Mouse (Mus musculus) liver, embryonic 16.5 days (tissue): ENCODE measurements at regions not wholly inside any gene's neighbourhood (a gene's known extent, or its start where the extent isn't known, plus 50 kb on each side); places are given as distances from the start of the nearest gene placed in this dataset.

Experiments
- ATAC-seq: fragments of 200-750 bp; cut with Nextera tagmentation; 2 replicates; pipeline ENCODE4 v1.8.0; 2017; ENCODE audit warnings: low read depth, mild to moderate bottlenecking, moderate number of reproducible peaks, moderate library complexity
- H3K27ac ChIP-seq: fragments of 300-500 bp; sonication (generic); 2 replicates; pipeline ENCODE4 v1.5.1; 2014; ENCODE audit warnings: mild to moderate bottlenecking, low read length
- H3K27me3 ChIP-seq: fragments of 300-500 bp; sonication (generic); 2 replicates; pipeline ENCODE4 v1.6.1; 2014; ENCODE audit warnings: low read depth, low read length, mixed read lengths; ENCODE audit not compliant: control insufficient read depth, insufficient read depth
- H3K36me3 ChIP-seq: fragments of 300-500 bp; sonication (generic); 2 replicates; pipeline ENCODE4 v1.6.1; 2014; ENCODE audit warnings: mild to moderate bottlenecking; ENCODE audit not compliant: control insufficient read depth, insufficient read depth
- H3K4me1 ChIP-seq: fragments of 300-500 bp; sonication (generic); 2 replicates; pipeline ENCODE4 v1.6.1; 2014; ENCODE audit warnings: low read depth, low read length, mixed read lengths; ENCODE audit not compliant: control insufficient read depth
- H3K4me2 ChIP-seq: fragments of 300-500 bp; sonication (generic); 2 replicates; pipeline ENCODE4 v1.6.1; 2014; ENCODE audit warnings: low read depth, low read length, mixed read lengths
- H3K4me3 ChIP-seq: fragments of 300-500 bp; sonication (generic); 2 replicates; pipeline ENCODE4 v1.5.1; 2014; ENCODE audit warnings: low read depth, mild to moderate bottlenecking, low read length
- H3K9ac ChIP-seq: fragments of 300-500 bp; sonication (generic); 2 replicates; pipeline ENCODE4 v1.6.1; 2014; ENCODE audit warnings: low read depth, low read length
- H3K9me3 ChIP-seq: fragments of 300-500 bp; sonication (generic); replicated peaks from 2 replicates; pipeline ENCODE4 v1.6.1; 2016; ENCODE audit warnings: low read length; ENCODE audit not compliant: control insufficient read depth
- WGBS: fragments of 180-500 bp; shearing (Covaris S2); extraction: QIAGEN DNeasy Blood & Tissue Kit; methylation state at CpG from one replicate; pipeline ENCODE4 v1.1.7; 2014; ENCODE audit not compliant: insufficient replicate concordance; 5-methylcytosine and 5-hydroxymethylcytosine counted together

DNA sequence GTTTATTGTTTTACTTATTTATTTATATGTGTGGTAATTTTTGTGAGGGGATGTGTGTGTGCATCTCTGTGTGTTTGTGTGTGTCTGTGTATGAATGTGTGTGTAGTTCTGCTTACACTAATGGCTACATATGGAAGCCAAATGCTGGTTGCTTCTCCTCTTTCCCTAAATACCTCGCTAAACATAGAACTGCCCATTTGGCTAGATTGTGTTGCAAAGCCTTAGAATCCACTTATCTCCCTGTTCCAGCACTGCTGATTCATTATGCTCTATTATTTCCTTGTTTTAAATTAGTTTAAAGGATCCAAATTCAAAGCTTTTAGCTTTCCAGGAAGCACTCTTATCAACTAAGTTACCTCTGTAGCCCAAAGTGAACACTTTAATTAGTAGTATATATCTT lies 1148.5 kb upstream of the Cited2 start:
- no peak overlapping the region for H3K4me3 ChIP-seq
- 48% methylated on average over 1 of the region's 1 CpGs for WGBS

DNA sequence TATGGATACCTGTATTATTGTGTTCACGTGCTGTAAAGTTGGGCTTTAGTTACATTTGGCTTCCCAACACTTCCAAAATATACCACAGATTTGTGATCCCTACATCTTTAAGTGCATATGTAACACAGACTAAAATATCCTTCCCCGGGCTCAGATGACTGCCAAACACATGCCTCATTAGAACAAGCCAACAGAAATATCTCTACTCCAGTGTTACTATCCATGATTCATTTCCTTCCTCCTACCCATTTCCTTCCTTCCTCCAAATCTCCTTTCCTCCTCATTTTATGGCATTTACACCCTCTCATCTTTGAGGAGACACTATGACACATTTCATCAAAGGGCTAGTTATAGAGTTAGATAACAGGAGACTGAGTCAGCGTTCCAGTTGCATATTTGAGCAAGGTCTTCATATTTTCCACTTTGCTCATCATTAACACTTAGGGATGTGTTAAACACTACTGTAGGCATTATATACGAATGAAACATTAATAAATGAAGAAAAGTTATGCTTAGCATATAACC lies 1144.4 kb upstream of the Cited2 start:
- Histone ChIP-seq H3K27ac (no peak overlapping the region), H3K9ac (no peak overlapping the region), H3K4me1 (no peaks in the 10 kb centered on the region), H3K9me3 (no peaks in the 10 kb centered on the region), H3K4me3 (no peak overlapping the region), H3K27me3 (no peaks in the 10 kb centered on the region), H3K4me2 (no peak overlapping the region), H3K36me3 (no peaks in the 10 kb centered on the region)
- ATAC-seq, result no peak
- WGBS, result 59% methylated on average over 4 of the region's 4 CpGs

More for the DNA sequence above, 1148.5 kb upstream of the Cited2 start:
- no peaks in the 10 kb centered on the region for H3K4me1 ChIP-seq
- no peak overlapping the region for H3K27ac ChIP-seq
- ATAC-seq, result no peak
- H3K9ac ChIP-seq, result no peak overlapping the region
- no peaks in the 10 kb centered on the region for H3K27me3 ChIP-seq
- H3K36me3 ChIP-seq, result no peaks in the 10 kb centered on the region
- H3K4me2 ChIP-seq, result no peak overlapping the region
- H3K9me3 ChIP-seq, result no peaks in the 10 kb centered on the region

DNA sequence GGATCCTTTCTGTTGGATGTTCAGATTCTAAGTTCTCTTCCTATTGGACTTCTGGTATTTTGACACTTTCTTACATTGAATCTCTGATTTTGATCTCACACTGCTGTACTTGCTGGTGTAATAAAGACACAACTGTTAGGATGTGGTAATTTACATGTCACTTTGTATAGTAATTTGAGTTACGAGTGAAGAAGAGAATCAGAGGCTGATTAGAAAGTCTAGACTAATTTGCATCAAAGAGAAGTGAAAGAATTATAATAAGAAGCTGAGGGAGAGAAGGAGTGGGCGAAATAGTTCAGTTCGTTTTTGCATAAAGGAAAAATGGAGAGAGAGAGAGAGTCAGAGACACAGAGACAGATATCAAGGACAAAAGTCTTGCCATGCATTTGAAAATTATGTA lies 1142.8 kb upstream of the Cited2 start:
- H3K9me3 ChIP-seq, result no peaks in the 10 kb centered on the region
- H3K9ac ChIP-seq, result no peak overlapping the region
- H3K4me2 ChIP-seq, result no peak overlapping the region
- H3K36me3 ChIP-seq, result no peaks in the 10 kb centered on the region
- 59% methylated on average over 3 of the region's 3 CpGs for WGBS
- no peaks in the 10 kb centered on the region for H3K27me3 ChIP-seq
- H3K27ac ChIP-seq, result no peak overlapping the region
- ATAC-seq, result no peak
- no peak overlapping the region for H3K4me3 ChIP-seq
- no peaks in the 10 kb centered on the region for H3K4me1 ChIP-seq

DNA sequence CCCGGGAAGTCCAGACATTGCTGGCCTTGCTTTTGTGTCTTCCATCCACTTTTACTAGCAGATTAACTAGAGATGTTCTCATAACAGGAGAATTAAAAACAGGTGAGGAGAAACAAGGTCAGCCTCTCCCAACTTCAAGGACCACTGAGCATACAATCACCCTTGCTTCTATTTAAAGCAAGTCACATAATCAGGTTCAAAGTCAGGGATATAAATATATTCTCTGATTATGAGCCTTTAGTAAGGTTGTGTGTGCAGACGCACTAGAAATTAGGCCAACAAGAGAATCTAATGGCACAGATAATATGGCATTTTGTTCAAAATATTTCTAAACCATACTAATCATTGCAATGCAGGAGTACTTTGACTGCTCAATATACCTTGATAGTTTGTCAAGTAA lies 1134.2 kb upstream of the Cited2 start:
- no peaks in the 10 kb centered on the region for H3K9me3 ChIP-seq
- WGBS, result 74% methylated on average over 2 of the region's 2 CpGs
- no peak for ATAC-seq

DNA sequence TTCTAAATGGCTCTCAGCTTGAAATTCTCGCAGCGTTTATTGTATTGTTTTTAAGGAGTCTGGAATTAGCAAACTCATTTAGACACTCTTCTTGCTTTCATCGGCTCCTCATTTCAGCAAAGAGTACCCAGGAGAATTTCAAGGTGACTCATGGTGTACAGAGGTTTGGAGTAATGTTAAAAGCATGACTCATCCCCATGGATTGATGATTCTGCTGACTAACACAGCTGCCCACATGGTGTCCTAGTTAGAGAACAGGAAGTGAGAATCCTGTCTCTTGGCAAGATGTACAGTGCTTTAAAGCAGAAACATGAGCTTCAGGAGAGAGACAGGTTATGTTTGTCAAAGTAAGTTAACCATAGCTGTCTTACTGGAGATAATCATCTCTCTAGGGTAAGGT lies 1133.6 kb upstream of the Cited2 start:
- Histone ChIP-seq H3K27me3 (no peaks in the 10 kb centered on the region), H3K27ac (no peak overlapping the region), H3K36me3 (no peaks in the 10 kb centered on the region), H3K4me1 (no peaks in the 10 kb centered on the region), H3K9me3 (no peaks in the 10 kb centered on the region), H3K4me2 (no peak overlapping the region), H3K9ac (no peak overlapping the region), H3K4me3 (no peak overlapping the region)
- no peak for ATAC-seq
- WGBS, result 61% methylated on average over 3 of the region's 3 CpGs

More for the DNA sequence above, 1134.2 kb upstream of the Cited2 start:
- Histone ChIP-seq H3K4me1 (no peaks in the 10 kb centered on the region), H3K4me2 (no peak overlapping the region), H3K9ac (no peak overlapping the region), H3K27me3 (no peaks in the 10 kb centered on the region), H3K27ac (no peak overlapping the region), H3K4me3 (no peak overlapping the region), H3K36me3 (no peaks in the 10 kb centered on the region)

DNA sequence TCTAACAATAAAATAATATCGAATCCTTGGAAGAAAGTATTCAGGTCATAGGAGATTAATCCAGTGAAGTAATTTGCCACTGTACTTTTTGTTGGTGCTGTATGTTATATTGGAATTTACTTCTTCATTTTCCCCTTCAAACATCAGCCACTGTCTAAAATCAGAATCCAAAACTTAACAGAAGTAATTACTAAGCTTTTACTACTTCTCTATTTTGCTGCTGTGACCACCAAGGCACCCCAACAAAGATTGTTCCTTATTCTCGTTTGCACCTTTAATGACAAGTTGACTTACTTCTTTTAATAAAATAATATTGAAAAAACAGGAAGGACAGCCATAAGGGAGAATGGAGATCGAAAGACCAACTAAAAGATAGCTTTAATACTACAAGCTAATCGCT lies 1130.1 kb upstream of the Cited2 start:
- no peaks in the 10 kb centered on the region for H3K36me3 ChIP-seq
- H3K9me3 ChIP-seq, result no peaks in the 10 kb centered on the region
- no peak overlapping the region for H3K27ac ChIP-seq
- no peaks in the 10 kb centered on the region for H3K27me3 ChIP-seq
- no peak overlapping the region for H3K4me2 ChIP-seq
- no peak overlapping the region for H3K9ac ChIP-seq
- no peak overlapping the region for H3K4me3 ChIP-seq
- 60% methylated on average over 4 of the region's 4 CpGs for WGBS
- ATAC-seq, result no peak
- no peaks in the 10 kb centered on the region for H3K4me1 ChIP-seq

DNA sequence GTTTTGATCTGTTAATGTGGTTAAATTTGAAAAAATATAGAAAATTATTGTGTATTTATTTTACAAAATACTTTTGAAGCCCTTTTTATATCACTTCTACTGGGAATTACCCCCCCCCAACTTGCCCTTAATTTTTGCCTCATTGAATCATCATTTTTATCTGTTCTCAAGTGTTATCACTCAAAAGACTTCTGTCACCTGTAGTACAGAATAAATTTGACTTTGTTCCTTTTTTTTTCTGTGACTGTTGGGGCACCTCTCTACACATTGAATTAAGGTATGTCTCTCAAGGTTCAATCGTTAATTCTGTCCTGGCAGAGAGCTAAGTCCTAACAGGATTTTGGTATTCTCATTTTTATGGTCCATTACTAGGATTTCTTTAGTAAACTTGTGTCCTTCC lies 1123.0 kb upstream of the Cited2 start:
- Histone ChIP-seq H3K4me2 (no peak overlapping the region), H3K4me1 (no peaks in the 10 kb centered on the region), H3K27me3 (no peaks in the 10 kb centered on the region), H3K27ac (no peak overlapping the region; the same call in 1 of the 2 replicates), H3K36me3 (no peaks in the 10 kb centered on the region), H3K9me3 (no peaks in the 10 kb centered on the region), H3K9ac (no peak overlapping the region), H3K4me3 (no peak overlapping the region)
- ATAC-seq, result no peak
- WGBS, result 75% methylated on average over 1 of the region's 1 CpGs

DNA sequence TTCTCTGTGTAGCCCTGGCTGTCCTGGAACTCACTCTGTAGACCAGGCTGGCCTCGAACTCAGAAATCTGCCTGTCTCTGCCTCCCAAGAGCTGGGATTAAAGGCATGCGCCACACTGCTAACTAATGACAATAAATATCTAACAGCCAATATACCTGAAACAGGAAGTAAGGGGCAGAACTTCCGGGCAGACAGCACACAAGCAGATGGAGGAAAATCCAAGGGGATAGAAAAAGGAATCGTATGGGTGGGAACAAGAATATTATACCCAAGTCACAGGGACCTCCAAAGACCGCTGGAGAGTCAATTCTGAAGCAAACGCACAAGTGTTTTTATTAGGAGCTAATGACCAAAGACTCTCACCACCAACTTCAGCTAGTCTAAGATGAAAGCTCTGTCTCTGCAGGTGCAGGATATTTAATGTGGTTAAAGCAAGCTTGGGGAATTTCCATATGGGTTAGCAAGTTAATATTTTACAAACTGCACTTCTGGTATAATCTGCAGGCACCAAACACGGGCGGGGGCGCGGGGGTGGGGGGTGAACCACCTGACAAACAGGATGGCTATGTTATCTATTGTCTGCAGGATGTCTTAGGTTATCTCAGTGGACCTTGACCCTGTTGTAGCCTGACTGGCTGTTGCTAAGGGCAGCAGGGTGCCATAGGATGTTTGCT lies 1122.3 kb upstream of the Cited2 start:
- Histone ChIP-seq H3K27me3 (no peaks in the 10 kb centered on the region), H3K4me2 (no peak overlapping the region), H3K4me1 (no peaks in the 10 kb centered on the region), H3K4me3 (no peak overlapping the region), H3K9me3 (no peaks in the 10 kb centered on the region), H3K36me3 (no peaks in the 10 kb centered on the region), H3K9ac (no peak overlapping the region), H3K27ac (peak overlapping the region; percentile 65; the same call in 1 of the 2 replicates)
- 38% methylated on average over 10 of the region's 10 CpGs for WGBS
- ATAC-seq, result peak; percentile 98

DNA sequence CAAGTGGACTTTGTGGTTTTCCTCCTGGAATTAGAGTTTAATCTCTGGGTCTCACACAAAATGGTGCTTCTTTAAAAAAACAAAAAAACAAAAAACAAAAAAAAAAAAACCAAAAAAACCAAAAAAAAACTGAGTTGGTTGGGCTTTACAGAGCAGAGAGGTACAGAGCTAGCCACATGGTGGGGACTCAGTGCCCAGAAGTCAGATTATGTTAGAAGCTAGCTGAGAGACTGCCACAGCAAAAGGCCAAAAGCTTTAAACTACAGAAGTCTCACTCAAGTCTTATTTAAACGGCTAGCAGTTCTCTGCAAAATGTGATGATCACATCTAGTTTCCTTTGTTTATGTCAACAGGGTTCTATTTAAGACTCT lies 1121.8 kb upstream of the Cited2 start:
- Histone ChIP-seq H3K36me3 (no peaks in the 10 kb centered on the region), H3K9me3 (no peaks in the 10 kb centered on the region), H3K9ac (no peak overlapping the region), H3K4me3 (no peak overlapping the region), H3K27me3 (no peaks in the 10 kb centered on the region), H3K27ac (peak overlapping the region; percentile 37; the same call in 1 of the 2 replicates), H3K4me2 (no peak overlapping the region), H3K4me1 (no peaks in the 10 kb centered on the region)
- WGBS, result 24% methylated on average over 1 of the region's 1 CpGs
- ATAC-seq, result peak; percentile 19; the same call in 1 of the 2 replicates
